Mouse (Mus musculus): ENCODE data around the gene Wdr43.

Wdr43 gene

DNA sequence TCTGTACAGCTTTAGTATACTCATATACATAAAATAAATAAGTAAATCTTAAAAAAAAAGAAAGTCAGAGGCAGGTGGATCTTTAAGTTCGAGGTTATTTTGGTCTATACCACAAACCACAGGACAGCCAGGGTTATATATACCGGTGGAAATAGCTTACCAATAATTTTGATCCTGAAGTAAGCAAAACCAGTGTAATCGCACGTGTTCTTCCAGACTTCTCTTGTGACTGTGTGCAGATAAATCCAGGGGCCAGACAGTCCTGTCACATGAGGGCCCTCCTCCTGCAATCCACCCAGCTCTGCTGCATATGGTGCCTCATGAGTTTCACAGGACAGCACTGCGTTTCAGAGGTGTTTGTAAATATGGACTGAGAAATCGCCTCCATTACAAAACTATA lies 47.8 kb downstream of the Wdr43 start:
- DNase-seq (ENCODE audit: low spot score), result no peak

DNA sequence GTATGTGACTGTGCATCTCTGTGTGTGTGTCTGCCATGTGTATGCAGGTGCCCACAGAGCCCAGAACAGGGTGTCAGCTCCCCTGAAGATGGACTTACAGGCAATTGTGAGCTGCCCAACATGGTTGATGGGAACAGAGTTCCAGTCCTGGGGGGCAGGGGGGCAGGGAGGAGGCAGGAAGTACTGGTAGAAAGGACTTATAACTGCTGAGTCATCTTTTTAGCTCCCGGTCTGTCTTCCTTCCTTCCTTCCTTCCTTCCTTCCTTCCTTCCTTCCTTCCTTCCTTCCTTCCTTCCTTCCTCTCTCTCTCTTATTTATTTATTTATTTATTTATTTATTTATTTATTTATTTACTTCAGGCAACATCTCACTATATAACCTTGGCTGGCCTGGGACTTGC lies 48.5 kb downstream of the Wdr43 start:
- no peak for DNase-seq (ENCODE audit: low spot score)

DNA sequence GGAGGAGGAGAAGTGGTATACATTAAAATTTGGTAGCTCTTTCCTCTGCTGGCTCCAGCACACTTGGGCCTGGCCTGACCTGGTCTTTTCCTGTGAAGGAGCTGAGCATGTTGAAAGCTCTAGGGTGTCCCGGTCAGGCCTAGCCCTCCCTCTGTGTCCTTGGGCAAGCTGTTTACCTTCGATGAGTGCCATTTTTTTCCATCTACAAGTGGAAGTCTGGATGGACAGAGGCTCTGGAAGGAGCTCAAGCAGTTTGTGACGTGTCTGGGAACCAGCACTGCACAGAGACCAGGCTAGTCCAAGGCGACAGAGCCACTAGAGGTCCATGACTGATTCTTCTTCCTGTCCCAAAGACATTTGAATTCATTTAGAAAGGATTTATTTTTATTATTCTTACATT lies 49.5 kb downstream of the Wdr43 start:
- no peak for DNase-seq (ENCODE audit: low spot score)

DNA sequence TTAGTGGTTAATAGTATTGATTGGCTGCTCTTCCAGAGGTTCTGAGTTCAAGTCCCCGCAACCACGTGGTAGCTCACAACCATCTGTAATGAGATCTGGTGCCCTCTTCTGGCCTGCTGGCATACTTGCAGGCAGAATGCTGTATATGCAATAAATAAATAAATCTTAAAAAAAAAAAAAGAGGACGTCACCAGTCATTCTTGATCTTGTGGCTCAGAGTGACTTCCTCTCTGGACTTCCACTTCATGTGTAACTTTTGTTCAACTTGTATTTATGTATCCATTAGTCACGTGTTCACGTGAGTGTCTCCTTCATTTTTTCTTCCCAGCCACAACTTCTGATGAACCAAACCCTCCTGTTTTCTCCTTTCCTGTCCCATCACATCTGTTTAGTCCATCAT lies 53.8 kb downstream of the Wdr43 start:
- no peak for DNase-seq (ENCODE audit: low spot score)

DNA sequence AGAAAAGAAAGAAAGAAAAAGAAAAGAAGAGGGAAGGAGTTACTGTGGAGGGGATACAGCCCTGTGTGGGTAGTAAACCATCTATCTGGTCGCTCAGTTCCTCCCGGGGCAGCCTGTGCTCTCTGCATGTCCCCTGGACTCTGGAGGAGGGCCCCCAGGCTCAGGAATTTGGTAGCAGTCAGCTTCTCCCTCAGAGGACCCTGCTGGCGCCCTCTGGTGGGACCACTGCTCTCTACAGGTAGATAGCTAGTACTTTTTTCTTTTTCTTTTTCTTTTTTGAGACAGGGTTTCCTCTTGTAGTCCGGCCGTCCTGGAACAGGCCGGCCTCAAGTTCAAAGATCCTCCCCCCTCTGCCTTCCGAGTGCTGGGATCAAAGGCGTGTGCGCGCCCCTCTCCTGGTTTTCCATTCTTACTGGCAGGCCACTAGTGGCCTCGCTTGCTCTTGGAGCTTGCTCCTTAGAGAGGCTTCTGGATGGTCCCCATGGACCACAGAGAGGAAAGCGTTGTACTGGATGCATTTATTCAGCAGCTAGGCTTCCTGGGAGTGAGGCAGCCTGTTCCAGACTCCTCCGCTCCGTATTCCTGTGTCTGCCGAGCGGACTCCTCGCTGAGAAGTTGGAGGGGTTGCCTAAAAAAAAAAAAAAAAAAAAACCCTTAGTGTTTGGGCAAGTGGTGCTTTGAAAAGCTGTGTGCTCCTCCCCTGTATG lies 56.3 kb downstream of the Wdr43 start:
- peak; percentile 70 for DNase-seq (ENCODE audit: low spot score)

DNA sequence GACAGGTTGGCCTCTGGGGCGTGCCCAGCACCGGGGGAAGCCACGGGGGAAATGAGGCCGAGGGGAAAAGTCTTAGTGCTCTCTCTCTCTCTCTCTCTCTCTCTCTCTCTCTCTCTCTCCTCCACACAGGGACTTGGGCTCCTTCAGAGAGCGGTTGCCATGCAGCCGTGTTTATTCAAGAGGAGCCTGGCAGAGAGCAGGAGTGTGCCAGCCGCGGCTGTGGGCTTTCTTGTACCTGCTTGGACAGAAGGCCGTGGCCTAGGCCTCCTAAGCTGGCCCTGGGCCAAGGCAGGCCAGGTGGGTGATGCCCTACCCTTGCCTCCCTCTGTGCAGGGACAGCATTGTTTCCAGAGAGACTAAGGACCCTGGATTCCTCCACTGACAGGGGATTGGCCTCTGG lies 57.4 kb downstream of the Wdr43 start, which contains the start of gene Togaram2:
Togaram2 (plus strand) TSS at position 170 of the 400 bp plus-strand sequence.
- no peak for DNase-seq (ENCODE audit: low spot score)

DNA sequence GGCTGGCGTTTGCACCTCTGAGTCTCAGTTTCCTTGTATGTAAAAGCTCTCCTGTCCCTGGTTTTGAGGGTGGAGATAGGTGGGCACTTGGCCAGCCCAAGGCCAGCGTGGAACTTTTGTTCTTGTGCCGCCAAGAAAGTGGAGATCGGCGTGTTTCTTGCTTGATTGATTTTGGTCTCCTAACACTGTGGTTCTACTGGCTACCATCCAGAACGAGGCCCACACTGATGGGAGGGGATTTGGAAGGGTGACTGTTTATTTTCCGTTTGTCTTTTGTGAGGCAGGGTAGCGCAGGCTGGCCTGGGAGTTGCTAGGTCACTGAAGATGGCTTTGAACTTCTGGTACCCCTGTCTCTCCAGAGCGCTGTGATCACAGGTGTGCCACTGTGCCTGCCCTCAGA lies 58.2 kb downstream of the Wdr43 start:
- no peak for DNase-seq (ENCODE audit: low spot score)

DNA sequence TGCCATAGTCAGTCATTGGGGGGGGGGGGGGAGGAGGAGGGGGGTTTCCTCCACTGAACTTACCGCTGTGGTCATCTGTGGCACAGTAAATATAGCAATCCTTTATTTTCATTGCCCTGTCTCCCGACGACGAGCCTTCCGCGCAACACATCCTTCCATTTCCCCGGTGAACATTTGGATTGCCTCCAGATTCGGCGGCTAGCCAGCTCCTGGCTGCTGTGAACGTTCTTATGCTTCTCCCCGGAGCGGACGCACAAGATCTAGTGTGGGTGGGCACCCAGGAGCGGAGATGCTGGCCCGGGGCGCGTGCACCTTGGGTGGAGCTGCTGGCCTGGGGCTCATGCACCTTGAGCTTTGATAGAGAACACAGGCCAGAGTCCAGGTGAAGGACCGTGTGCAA lies 59.2 kb downstream of the Wdr43 start:
- no peak for DNase-seq (ENCODE audit: low spot score)

DNA sequence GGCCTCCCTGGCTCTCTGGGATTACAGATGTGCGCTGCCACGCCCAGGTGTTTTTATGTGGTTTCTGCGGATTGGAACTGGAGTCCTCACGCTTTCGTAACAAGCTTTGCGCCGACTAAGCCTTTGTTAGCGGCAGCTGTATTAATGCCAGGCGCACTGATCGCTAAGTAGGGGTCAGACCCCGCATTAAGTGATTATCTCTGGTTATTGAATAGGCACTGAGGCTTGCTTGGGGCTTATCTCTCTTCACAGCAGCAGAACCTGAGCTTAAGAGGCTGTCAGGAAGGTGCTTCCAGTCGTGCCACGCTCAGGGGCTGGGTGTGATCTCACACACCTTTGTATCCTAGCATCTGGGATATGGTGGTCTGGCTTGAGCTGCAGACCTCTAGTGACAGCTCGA lies 66.0 kb downstream of the Wdr43 start:
- DNase-seq (ENCODE audit: low spot score), result no peak

DNA sequence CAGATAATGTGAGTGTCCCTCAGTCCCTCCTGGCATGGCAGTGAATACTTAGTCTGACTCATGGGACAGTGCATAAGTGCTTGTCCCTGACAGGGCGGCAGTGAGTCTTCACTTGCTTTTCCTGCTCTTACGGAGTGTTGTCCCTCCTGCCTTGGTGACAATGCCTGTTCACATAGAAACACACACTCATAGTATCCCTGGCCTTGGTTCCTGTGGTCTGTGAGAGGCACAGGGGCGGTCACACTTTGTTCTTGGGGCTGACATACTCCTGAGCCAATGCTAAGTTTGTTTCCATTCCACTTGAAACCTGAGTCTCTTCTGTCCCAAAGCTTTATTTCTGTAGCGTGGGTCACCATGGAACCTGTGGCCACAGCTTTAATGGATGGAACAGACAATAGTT lies 66.7 kb downstream of the Wdr43 start:
- DNase-seq (ENCODE audit: low spot score), result no peak

DNA sequence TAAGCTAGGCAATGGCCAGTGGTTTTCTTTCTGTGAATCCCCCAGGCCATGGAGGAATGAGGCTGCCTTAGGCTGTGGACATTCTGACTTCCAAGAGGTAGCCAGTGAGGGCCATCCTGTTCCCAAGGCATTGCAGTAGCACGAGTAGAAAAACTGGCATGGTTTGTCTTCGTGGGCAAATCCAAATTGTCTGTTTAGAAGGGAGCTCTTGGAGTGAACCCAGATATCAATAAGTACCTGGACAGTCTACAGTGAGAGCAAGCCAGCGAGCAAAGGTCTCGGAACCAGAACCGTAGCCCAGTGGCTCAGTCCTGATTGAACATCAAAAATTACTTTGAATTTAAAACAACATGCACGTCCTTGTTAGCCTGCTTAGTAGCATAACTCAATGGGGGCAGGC lies 67.6 kb downstream of the Wdr43 start:
- no peak for DNase-seq (ENCODE audit: low spot score)

DNA sequence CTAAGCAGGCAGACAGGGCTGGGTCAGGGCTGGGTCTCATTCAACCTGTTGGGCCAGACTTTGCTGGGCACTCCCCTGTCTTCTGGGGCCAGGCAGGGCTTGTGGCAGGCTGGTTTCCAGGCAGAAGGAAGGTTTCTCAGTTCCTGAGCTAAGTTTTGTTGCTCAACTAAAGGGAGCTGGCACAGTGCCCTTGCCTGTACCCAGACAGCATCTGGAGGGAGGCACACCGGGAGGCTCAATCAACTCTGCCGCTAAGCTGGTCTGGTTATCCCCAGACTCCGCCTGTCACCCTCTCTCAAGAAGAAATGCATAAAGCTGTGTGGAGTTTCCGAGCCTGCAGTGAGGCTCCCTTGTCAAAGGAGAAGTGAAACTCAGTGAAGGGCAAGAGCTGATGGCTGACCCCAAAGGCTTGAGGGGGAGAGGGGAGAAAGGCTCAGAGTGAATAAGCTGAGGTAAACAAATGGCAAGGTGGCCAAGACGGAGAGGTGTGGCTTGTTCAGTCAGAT lies 68.5 kb downstream of the Wdr43 start:
- no peak for DNase-seq (ENCODE audit: low spot score)

DNA sequence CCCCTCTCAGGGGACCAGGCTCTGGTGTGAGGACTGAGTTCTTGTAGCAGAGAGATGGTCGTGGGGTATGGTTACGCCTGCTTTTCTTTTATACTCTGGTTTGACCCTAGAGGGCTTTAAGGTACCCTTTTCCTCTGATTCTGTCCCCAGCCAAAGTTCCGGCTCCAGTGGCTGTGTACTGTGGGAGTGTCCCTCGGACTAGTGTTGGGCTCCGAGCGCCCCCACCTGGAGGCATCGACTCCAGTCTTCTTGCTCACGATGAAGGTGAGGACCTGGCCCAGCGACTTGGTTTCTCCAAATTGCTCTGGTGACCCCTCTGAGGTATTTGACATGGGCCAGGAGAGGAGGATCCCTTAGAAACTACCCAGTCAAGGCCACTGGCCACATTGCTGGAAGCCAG lies 71.7 kb downstream of the Wdr43 start:
- no peak for DNase-seq (ENCODE audit: low spot score)

DNA sequence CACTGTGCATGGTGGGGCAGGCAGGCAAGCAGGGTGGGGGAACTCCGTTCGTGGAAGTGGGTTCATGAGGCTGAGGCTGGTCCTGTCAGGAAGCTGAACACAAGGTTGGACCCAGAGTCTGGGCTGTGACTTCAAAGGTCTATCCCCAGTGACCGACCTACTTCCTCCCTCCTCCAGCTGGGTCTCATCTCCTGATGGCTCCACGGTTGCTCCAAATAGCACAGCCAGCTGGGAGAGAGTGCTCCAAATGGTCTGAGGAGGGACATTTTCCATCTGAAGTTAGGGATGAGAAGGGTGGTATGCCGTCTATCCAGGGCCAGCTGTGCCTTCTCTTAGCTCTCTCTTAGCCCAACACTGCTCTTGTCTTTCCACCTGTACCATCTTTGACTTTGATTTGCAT lies 74.2 kb downstream of the Wdr43 start:
- no peak for DNase-seq (ENCODE audit: low spot score)

DNA sequence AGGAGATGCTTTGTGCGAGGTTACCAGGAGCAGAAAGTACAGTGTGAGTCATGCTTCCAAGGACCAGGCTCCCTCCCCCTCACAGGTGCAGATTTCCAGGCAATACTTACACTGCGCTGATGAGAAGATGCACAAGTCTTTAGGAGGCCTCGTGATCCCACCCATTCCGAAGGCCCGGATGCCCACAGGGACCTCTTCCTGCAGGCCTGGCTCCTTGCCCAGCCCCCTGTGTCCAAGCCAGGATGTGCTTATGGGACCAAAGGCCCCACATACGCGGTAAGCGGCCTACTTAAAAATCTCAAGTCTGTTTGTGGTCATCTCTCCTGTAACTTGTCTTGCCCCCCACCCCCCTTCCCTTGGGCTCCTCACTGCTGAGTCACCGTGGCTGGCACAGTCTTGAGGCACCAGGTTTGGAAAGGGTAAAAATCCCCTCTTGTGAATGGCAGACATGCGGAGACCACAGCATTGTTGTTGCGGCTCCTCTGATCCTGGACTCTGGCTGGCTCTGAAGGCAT lies 75.7 kb downstream of the Wdr43 start:
- no peak for DNase-seq (ENCODE audit: low spot score)

DNA sequence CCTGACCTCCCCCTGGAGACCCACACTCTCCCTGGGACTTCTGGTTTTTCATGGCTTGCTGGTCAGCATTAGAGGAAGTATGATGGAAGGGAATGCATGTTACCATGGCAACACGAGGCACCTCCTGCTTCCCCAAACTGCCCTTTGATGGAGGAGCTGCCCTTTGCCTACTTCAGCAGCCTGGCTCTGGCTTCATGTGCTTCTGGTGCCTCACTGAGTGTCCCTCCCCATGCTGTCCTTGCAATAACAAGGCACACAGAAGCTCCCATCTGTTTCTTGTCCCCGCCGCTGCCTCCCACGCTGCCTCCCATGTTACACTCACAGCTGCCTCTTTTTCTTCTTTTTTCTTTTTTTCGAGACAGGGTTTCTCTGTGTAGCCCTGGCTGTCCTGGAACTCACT lies 77.6 kb downstream of the Wdr43 start:
- DNase-seq (ENCODE audit: low spot score), result peak; percentile 47

DNA sequence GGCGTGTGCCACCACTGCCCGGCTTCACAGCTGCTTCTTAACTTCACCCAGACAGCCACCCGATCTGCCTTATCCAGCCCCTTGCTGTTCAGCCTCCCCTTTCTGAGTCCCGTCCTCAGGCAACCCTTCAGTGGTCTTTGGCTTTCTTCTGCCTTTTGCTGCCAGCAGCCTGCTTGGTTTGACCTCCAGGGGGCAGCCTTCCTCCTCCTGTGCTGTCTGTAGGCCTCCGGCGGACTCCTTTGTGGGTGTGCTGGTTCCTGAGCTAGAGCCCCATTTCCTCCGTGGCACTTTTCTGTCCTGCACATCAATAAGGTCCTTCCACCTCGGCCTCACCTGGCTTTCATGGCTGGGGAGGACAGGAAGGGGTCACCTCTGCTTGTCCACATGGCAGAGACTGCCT lies 78.1 kb downstream of the Wdr43 start:
- DNase-seq (ENCODE audit: low spot score), result peak; percentile 57

DNA sequence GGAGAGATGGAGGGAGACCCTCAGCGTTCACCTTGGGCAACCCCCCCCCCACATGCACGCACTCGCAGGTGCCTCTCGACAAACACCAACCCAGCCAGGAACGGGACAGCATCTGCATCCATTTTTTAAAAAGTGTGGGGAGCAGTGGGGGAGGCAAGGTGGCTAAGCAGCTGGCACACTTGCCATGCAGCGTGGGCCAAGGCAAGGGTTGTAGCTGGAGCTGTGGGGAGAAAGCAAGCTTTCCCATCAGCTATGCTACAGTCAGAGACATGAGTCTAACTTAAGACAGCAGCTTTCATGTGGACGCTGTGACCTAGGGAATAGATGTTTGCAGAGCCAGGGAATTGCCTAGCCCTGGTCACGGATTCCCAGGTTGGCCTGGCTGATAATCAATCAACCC lies 79.5 kb downstream of the Wdr43 start:
- no peak for DNase-seq (ENCODE audit: low spot score)

DNA sequence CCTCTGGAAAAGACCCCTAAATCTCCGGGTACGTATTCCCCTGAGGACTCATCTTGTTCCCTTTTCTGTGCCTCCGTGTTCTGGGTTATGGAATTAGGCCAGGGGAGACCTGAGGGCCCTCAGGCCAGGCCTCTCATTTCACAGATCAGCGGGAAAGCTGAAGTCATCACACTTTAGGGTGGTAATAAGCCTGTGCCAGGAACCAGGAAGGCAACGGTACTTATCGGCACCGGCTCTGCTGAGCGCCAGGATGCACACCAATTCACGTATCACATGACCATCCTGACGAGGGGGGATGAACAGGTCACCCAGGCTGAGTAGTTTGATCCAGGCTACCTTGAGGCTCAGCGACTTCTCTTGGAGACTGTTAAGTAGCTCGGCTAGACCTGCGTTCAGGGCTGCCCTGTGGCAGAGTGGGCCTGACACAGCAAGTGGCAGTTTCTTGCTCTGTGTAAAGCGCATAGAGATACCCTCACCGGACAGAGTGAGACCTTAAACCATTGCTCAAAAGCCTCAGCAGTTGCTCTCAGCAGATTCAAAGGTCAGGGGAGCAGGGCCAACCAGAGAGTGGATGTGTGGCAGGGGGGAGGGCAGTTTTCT lies 80.1 kb downstream of the Wdr43 start:
- DNase-seq (ENCODE audit: low spot score), result no peak

DNA sequence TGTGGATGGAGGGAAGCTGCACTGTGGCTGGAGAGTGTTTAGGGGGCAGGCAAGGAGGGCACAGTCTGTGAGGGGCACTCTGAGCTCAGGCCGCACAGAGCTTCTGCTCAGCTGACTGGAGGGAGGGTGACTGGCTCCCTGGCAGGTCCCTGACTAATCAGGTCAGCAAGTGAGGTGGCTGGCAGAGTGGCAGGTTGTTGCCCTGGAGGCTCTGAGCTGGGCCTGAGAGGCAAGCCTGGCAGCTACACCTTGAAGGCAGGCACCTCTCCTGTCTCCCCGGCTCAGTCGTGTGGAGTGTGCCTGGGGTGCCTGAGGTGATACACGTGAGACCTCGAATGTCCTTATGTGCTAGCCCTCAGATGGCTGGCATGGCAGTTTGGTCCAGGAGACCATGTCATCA lies 80.7 kb downstream of the Wdr43 start:
- DNase-seq (ENCODE audit: low spot score), result no peak

DNA sequence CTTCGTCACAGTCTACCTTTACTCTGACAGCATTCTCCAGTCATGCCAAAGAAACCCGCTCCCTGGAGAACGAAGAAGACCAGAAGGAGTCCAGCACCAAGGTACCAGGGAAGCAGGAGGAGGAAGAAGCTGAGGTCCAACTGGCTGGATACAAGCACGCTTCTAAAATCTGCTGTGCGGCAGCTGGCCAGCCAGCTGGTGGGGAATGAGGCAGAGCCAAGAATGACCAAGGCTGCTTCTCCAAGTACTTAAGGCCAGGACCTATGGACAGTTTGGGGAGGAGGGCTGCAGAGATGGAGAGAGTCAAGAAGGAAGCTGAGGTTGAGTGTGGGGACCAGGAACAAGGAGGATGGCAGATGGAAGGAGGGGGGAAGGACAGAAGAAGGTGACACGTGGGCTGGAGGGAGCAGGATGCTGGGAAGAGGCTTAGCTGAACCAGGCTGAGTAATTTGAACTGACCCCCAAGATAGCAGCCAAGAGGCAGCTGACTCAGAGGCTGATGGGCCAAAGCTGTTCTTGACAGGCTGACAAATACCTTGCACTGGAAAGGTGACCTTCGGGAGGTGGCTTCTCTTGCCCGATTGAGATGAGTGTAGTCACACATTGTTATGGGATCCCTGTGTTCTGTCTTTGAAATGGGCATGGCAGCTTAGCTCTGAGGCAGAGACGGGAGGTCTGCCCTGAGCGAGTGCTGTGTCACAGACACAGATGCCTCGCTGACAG lies 82.4 kb downstream of the Wdr43 start:
- no peak for DNase-seq (ENCODE audit: low spot score)

DNA sequence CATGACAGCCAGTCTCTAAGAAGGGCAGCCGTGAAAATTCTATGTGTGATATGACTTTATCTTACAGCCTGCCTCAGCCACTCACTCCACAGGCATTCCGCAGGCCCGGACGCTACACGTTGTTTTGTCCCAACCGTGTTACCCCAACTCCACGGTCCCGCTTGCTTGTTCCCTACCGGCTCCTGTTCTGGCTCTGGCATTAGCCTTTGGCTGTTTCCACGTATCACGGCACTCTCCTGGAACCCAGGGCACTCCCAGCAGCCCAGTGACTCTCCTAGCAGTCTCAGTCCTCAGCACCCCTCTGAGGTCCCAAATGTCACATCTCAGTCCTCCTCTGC lies 82.9 kb downstream of the Wdr43 start:
- DNase-seq (ENCODE audit: low spot score), result no peak

DNA sequence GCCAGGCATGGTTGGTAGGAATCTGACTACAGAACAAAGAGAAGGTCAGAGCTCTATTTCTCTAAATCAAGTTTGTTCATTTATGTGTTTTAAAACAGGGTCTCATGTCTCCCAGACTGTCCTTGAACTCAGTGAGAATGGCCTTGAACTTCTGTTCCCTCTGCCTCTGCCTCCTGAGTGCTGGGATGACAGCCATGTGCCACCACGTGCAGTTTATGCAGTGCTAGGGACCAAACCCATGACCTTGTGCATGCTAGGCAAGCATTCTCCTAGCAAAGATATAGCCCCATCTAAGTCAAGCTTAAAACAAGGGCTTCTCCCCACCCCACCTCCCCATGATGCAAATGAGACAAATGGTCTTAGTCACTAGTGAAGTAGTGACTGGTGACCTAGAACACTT lies 89.4 kb downstream of the Wdr43 start:
- DNase-seq (ENCODE audit: low spot score), result no peak
